Mouse (Mus musculus) forebrain, postnatal 0 days (tissue): ENCODE measurements around the gene Fam214b. TPM values are rescaled to one million over a fixed set of nuclear protein-coding genes. Genes with fewer than 3 reads are reported as not detected.
A peak's percentile ranks its signal among the peaks of the same experiment; 100 is the strongest.

Source experiments
- ATAC-seq: fragments of 200-750 bp; cut with Nextera tagmentation; 2 replicates; pipeline ENCODE4 v1.8.0; 2017; ENCODE audit warnings: mild to moderate bottlenecking, moderate library complexity
- DNase-seq: peaks from one replicate; pipeline ENCODE4 v3.0.0-alpha.2; 2015
- H3K27ac ChIP-seq: fragments of 300-500 bp; sonication (generic); 2 replicates; pipeline ENCODE4 v1.5.1; 2014; ENCODE audit warnings: low read depth, mild to moderate bottlenecking, antibody characterized with exemption, low read length, moderate library complexity, mixed read lengths
- H3K27me3 ChIP-seq: fragments of 300-500 bp; sonication (generic); 2 replicates; pipeline ENCODE4 v1.6.1; 2014; ENCODE audit warnings: mild to moderate bottlenecking, low read length, mixed read lengths; ENCODE audit not compliant: insufficient read depth
- H3K36me3 ChIP-seq: fragments of 300-500 bp; sonication (generic); 2 replicates; pipeline ENCODE4 v1.6.1; 2014; ENCODE audit warnings: mild to moderate bottlenecking, moderate library complexity; ENCODE audit not compliant: insufficient read depth
- H3K4me1 ChIP-seq: fragments of 300-500 bp; sonication (generic); 2 replicates; pipeline ENCODE4 v1.6.1; 2014; ENCODE audit warnings: antibody characterized with exemption; ENCODE audit not compliant: insufficient read depth
- H3K4me2 ChIP-seq: fragments of 300-500 bp; sonication (generic); 2 replicates; pipeline ENCODE4 v1.6.1; 2014; ENCODE audit warnings: low read depth, mild to moderate bottlenecking, moderate library complexity
- H3K4me3 ChIP-seq: fragments of 300-500 bp; sonication (generic); 2 replicates; pipeline ENCODE4 v1.5.1; 2014; ENCODE audit warnings: low read depth, low read length, mixed read lengths
- H3K9ac ChIP-seq: fragments of 300-500 bp; sonication (generic); 2 replicates; pipeline ENCODE4 v1.6.1; 2014; ENCODE audit warnings: mild to moderate bottlenecking
- H3K9me3 ChIP-seq: fragments of 300-500 bp; sonication (generic); 2 replicates; pipeline ENCODE4 v1.6.1; 2016; ENCODE audit warnings: low read length
- CTCF ChIP-seq: sonication (generic); IDR thresholded peaks from 2 replicates; pipeline ENCODE4 v1.5.1; 2016; ENCODE audit warnings: antibody characterized with exemption, control low read depth, low read depth
- WGBS: fragments of 180-500 bp; shearing (Covaris S2); extraction: QIAGEN DNeasy Blood & Tissue Kit; methylation state at CpG from one replicate; pipeline ENCODE4 v1.1.7; 2014; 5-methylcytosine and 5-hydroxymethylcytosine counted together
- polyA plus RNA-seq: library from polyadenylated mRNA; unstranded; fragments of >200 nt; fragmentation: Nextera tagmentation; extraction: Ambion mirVana; gene quantifications from 2 replicates; pipeline ENCODE4 v1.2.1, GENCODE M21; 2015
- total RNA-seq: library from RNA; depleted of rRNA; stranded (reverse); fragments of >200 nt; gene quantifications from 2 replicates; pipeline ENCODE4 v1.2.3, GENCODE M21; 2014

Gene Fam214b
- total and polyA plus RNA-seq, 2 experiments from 2014 or later = 30.9 to 42.3 TPM

- Histone ChIP-seq H3K4me2 (peak overlapping the region; percentile 59), H3K4me3 (0 out of 2 replicates have a peak overlapping the region, but pooled peaks have one; percentile 65), H3K36me3 (no peaks in the 10 kb centered on the region), H3K27ac (no peak overlapping the region), H3K27me3 (no peaks in the 10 kb centered on the region), H3K9me3 (no peaks in the 10 kb centered on the region), H3K9ac (no peak overlapping the region), H3K4me1 (peaks cover 4% of the 10 kb centered on the region; the same call in 1 of the 2 replicates)
- TF ChIP-seq CTCF = peak; percentile 23; the same call in 1 of the 2 replicates
- no peak for ATAC-seq
- DNase-seq = peak; percentile 11
- 24% methylated on average over 3 of the region's 3 CpGs for WGBS
Measured at GRCm38 (mm10) chr4:43060286-43060685, 14.3 kb upstream of the Fam214b start.

- no peaks in the 10 kb centered on the region for H3K27me3 ChIP-seq
- no peaks in the 10 kb centered on the region for H3K9me3 ChIP-seq
- H3K4me2 ChIP-seq = peak overlapping the region; percentile 59
- H3K36me3 ChIP-seq = no peaks in the 10 kb centered on the region
- peaks cover 4% of the 10 kb centered on the region; the same call in 1 of the 2 replicates for H3K4me1 ChIP-seq
- peak overlapping the region; percentile 62 for H3K9ac ChIP-seq
- peak overlapping the region; percentile 65 for H3K4me3 ChIP-seq
- DNase-seq (no peak), ATAC-seq (no peak)
- no peak for TF ChIP-seq CTCF
- no peak overlapping the region; the same call in 1 of the 2 replicates for H3K27ac ChIP-seq
- WGBS = 30% methylated on average over 3 of the region's 3 CpGs
Measured at GRCm38 (mm10) chr4:43059697-43060096, 13.7 kb upstream of the Fam214b start.

DNA sequence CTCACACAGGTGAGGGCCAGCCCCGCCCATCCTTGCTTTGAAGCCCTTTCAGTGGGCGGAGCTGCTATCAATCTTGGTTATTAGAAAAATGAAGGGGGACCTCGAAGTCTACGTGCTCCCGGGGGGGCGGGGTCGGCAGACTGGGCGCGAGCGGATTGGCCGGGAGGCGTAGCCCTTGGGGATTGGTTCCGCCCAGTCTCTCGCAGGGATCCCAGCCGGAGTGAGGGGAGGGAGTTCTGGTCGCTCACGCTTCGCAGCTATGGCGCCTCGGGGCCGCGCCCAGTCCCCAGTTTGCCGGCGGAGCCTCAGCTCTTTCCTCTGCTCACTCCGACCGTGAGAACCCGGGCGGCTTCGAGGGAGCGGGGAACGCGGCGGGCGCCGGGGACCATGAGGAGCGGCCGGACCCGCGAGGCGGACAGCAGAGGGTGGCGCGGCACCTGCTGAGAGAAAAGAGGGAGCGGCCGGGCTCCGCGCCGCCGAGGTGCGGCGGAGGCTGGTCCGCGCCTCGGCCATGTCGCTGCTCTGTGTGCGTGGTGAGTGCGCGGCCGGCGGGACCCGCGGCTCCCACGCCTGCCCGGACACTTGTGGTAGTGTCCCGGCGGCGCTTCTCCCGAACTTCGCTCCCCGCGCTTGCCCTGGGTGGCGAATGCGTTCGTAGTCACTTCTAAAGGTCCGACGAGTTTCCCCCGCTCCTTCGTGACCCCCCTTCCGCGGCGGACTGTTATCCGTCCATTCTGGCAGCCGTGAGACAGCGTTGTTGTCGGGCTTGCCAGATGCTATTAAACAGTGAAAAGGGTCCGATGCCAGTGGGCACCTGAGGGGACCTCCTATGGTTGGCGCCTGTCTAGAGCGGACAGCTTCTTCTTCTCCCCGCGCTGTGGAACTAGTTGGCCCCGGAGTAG, 13.0 kb upstream of the Fam214b start, which contains the start of gene Unc13b:
TSS of gene Unc13b (plus strand) at position 201 of the 902 bp plus-strand sequence.
- Histone ChIP-seq H3K27ac (peak within 1 kb of the TSS; percentile 82), H3K4me3 (peak within 1 kb of the TSS; percentile 65), H3K4me1 (peaks cover 4% of the 10 kb centered on the region; the same call in 1 of the 2 replicates), H3K4me2 (peak within 1 kb of the TSS; percentile 59), H3K9ac (peak within 1 kb of the TSS; percentile 62), H3K36me3 (no peaks in the 10 kb centered on the region), H3K27me3 (no peaks in the 10 kb centered on the region), H3K9me3 (no peaks in the 10 kb centered on the region)
- DNase-seq (peak; percentile 95), ATAC-seq (peak; percentile 99)
- TF ChIP-seq CTCF = no peak
- 3% methylated on average over 79 of the region's 90 CpGs for WGBS

DNA sequence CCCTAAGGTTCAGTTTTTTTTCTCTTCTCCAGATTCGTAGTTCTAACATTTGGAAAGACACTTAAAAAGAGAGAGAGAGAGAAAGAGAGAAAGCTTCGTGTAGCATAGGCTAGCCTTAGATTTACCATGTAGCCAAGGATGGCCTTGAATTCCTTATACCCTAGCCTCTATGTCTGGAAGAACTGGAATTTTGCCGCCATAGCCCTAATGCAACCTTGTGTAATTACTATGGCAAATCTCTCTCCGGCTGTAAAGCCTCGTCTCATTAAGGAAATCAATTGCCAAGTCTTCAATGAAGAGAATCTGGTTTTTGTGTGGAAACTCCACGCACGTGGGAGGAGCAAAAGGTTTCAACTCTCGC, 12.4 kb upstream of the Fam214b start:
- H3K27ac ChIP-seq = no peak overlapping the region; the same call in 1 of the 2 replicates
- H3K4me2 ChIP-seq = peak overlapping the region; percentile 59
- H3K36me3 ChIP-seq = no peaks in the 10 kb centered on the region
- DNase-seq (no peak), ATAC-seq (no peak; the same call in 1 of the 2 replicates)
- H3K9ac ChIP-seq = peak overlapping the region; percentile 62
- peaks cover 4% of the 10 kb centered on the region; the same call in 1 of the 2 replicates for H3K4me1 ChIP-seq
- TF ChIP-seq CTCF = no peak
- peak overlapping the region; percentile 65 for H3K4me3 ChIP-seq
- no peaks in the 10 kb centered on the region for H3K9me3 ChIP-seq
- 16% methylated on average over 8 of the region's 8 CpGs for WGBS
- no peaks in the 10 kb centered on the region for H3K27me3 ChIP-seq

- no peak overlapping the region for H3K9ac ChIP-seq
- ATAC-seq (no peak), DNase-seq (no peak)
- TF ChIP-seq CTCF = no peak
- H3K36me3 ChIP-seq = no peaks in the 10 kb centered on the region
- no peaks in the 10 kb centered on the region for H3K9me3 ChIP-seq
- WGBS = 89% methylated on average over 5 of the region's 5 CpGs
- H3K4me2 ChIP-seq = no peak overlapping the region
- H3K4me1 ChIP-seq = peaks cover 4% of the 10 kb centered on the region; the same call in 1 of the 2 replicates
- no peak overlapping the region for H3K27ac ChIP-seq
- H3K27me3 ChIP-seq = no peaks in the 10 kb centered on the region
- no peak overlapping the region for H3K4me3 ChIP-seq
Measured at GRCm38 (mm10) chr4:43057654-43058053, 11.6 kb upstream of the Fam214b start.

- peak; percentile 62 for TF ChIP-seq CTCF
- no peak overlapping the region for H3K4me3 ChIP-seq
- H3K4me2 ChIP-seq = no peak overlapping the region
- ATAC-seq (no peak), DNase-seq (no peak)
- no peak overlapping the region for H3K27ac ChIP-seq
- 12% methylated on average over 4 of the region's 4 CpGs for WGBS
- H3K9me3 ChIP-seq = no peaks in the 10 kb centered on the region
- H3K36me3 ChIP-seq = no peaks in the 10 kb centered on the region
- no peak overlapping the region for H3K9ac ChIP-seq
- no peaks in the 10 kb centered on the region for H3K27me3 ChIP-seq
- no peaks in the 10 kb centered on the region for H3K4me1 ChIP-seq
Measured at GRCm38 (mm10) chr4:43052627-43053026, 6.6 kb upstream of the Fam214b start.

GRCm38 (mm10) chr4:43047231-43047630, 1.2 kb upstream of the Fam214b start:
- H3K9ac ChIP-seq = no peak overlapping the region
- no peak overlapping the region for H3K27ac ChIP-seq
- 6% methylated on average over 5 of the region's 5 CpGs for WGBS
- no peaks in the 10 kb centered on the region for H3K36me3 ChIP-seq
- no peaks in the 10 kb centered on the region for H3K27me3 ChIP-seq
- H3K4me1 ChIP-seq = peaks cover 8% of the 10 kb centered on the region; the same call in 1 of the 2 replicates
- DNase-seq (peak; percentile 92), ATAC-seq (peak; percentile 17; the same call in 1 of the 2 replicates)
- H3K4me2 ChIP-seq = peak overlapping the region; percentile 1; the same call in 1 of the 2 replicates
- H3K9me3 ChIP-seq = no peaks in the 10 kb centered on the region
- no peak overlapping the region for H3K4me3 ChIP-seq
- TF ChIP-seq CTCF = peak; percentile 88
